Mouse (Mus musculus) left cerebral cortex, adult 2 months (tissue): Measurements from ENCODE around the gene Cxcr5. TPM values are rescaled to one million over a fixed set of nuclear protein-coding genes. Genes with fewer than 3 reads are reported as not detected.

Source experiments
- DNase-seq, 2 experiments: peaks; one replicate each; pipeline ENCODE4 v3.0.0; 2021 to 2022; ENCODE audit warnings: low spot score in 2 of 2, mixed read lengths in 1 of 2; ENCODE audit errors: extremely low spot score in 1 of 2
- H3K27ac ChIP-seq: fragments of 200-600 bp; 2 replicates; pipeline ENCODE4 v1.8.1; 2022
- H3K4me3 ChIP-seq: fragments of 200-600 bp; 2 replicates; pipeline ENCODE4 v1.8.1; 2022
- CTCF ChIP-seq: fragments of 200-600 bp; IDR thresholded peaks from 2 replicates; pipeline ENCODE4 v1.8.1; 2022; ENCODE audit warnings: antibody characterized with exemption, mild to moderate bottlenecking, moderate library complexity
- intact Hi-C: fragments of 180-260 bp; cut with DNase I; formaldehyde crosslinking; loops from one replicate; pipeline ENCODE4 v1.15.1; 2025
- total RNA-seq, 2 experiments: library from RNA; stranded (reverse); gene quantifications; 2 replicates each; pipeline ENCODE4 v1.2.3; 2021

Cxcr5 gene
- total RNA-seq, 2 experiments from 2014 or later, result not detected

GRCm38 (mm10) chr9:44510872-44511601 is 50.6 kb downstream of the Cxcr5 start:
- intact Hi-C loops, result loop anchor here (2.0 kb wide), 1 partner anchor 94 kb away; the partner anchor contains the start of gene Ddx6
- H3K27ac ChIP-seq, result peak overlapping the region; percentile 25
- DNase-seq, result peak in 1 of 2 experiments; percentile 13
- TF ChIP-seq CTCF, result no peak; the same call in 1 of the 2 replicates
- no peak overlapping the region for H3K4me3 ChIP-seq

- DNase-seq, result peak in 1 of 2 experiments; percentile 10
- intact Hi-C loops, result loop anchor here (2.0 kb wide), 1 partner anchor 94 kb away; the partner anchor contains the start of gene Ddx6
- no peak for TF ChIP-seq CTCF
- Histone ChIP-seq H3K4me3 (peak overlapping the region; percentile 38), H3K27ac (peak overlapping the region; percentile 18)
Observed at GRCm38 (mm10) chr9:44510355-44510871, 51.3 kb downstream of the Cxcr5 start.

- intact Hi-C loops, result loop anchor here (2.0 kb wide), 1 partner anchor 95 kb away; the partner anchor contains the start of gene Ddx6
- H3K4me3 ChIP-seq, result peak overlapping the region; percentile 38
- DNase-seq, result peak; percentile 82
- peak overlapping the region; percentile 17; the same call in 1 of the 2 replicates for H3K27ac ChIP-seq
- TF ChIP-seq CTCF, result peak; percentile 47
Observed at GRCm38 (mm10) chr9:44509487-44510354, 52.0 kb downstream of the Cxcr5 start.

GRCm38 (mm10) chr9:44508721-44509486 is 52.8 kb downstream of the Cxcr5 start:
- intact Hi-C loops, result no loop called here
- DNase-seq, result no peak
- Histone ChIP-seq H3K27ac (no peak overlapping the region), H3K4me3 (no peak overlapping the region)
- TF ChIP-seq CTCF, result no peak

GRCm38 (mm10) chr9:44508124-44508619 is 53.5 kb downstream of the Cxcr5 start:
- no peak for DNase-seq
- H3K4me3 ChIP-seq, result no peak overlapping the region
- intact Hi-C loops, result no loop called here
- no peak for TF ChIP-seq CTCF
- H3K27ac ChIP-seq, result no peak overlapping the region

- no peak for TF ChIP-seq CTCF
- H3K27ac ChIP-seq, result no peak overlapping the region
- no peak for DNase-seq
- no peak overlapping the region for H3K4me3 ChIP-seq
- intact Hi-C loops, result no loop called here
Observed at GRCm38 (mm10) chr9:44507345-44507744, 54.3 kb downstream of the Cxcr5 start.

GRCm38 (mm10) chr9:44506566-44506965 is 55.1 kb downstream of the Cxcr5 start:
- no peak for TF ChIP-seq CTCF
- no peak overlapping the region for H3K27ac ChIP-seq
- no peak for DNase-seq
- intact Hi-C loops, result no loop called here
- H3K4me3 ChIP-seq, result no peak overlapping the region

- Histone ChIP-seq H3K4me3 (no peak overlapping the region), H3K27ac (no peak overlapping the region)
- intact Hi-C loops, result no loop called here
- DNase-seq, result no peak
- no peak for TF ChIP-seq CTCF
Observed at GRCm38 (mm10) chr9:44505824-44506467, 55.7 kb downstream of the Cxcr5 start.

- Histone ChIP-seq H3K4me3 (no peak overlapping the region), H3K27ac (no peak overlapping the region)
- intact Hi-C loops, result loop anchor here (5.0 kb wide), 1 partner anchor 147 kb away; no protein-coding TSS in a partner anchor
- peak in 1 of 2 experiments; percentile 13 for DNase-seq
- TF ChIP-seq CTCF, result no peak
Observed at GRCm38 (mm10) chr9:44504893-44505823, 56.5 kb downstream of the Cxcr5 start.

GRCm38 (mm10) chr9:44502006-44502405 is 59.7 kb downstream of the Cxcr5 start:
- intact Hi-C loops, result loop anchor here (1.0 to 5.0 kb wide), 2 partner anchors 48 to 150 kb away; partner anchors contain the start of gene Upk2
- no peak overlapping the region for H3K4me3 ChIP-seq
- H3K27ac ChIP-seq, result no peak overlapping the region
- peak; percentile 96 for TF ChIP-seq CTCF
- DNase-seq, result peak; percentile 77 to 84
